In the genomic region with DNA sequence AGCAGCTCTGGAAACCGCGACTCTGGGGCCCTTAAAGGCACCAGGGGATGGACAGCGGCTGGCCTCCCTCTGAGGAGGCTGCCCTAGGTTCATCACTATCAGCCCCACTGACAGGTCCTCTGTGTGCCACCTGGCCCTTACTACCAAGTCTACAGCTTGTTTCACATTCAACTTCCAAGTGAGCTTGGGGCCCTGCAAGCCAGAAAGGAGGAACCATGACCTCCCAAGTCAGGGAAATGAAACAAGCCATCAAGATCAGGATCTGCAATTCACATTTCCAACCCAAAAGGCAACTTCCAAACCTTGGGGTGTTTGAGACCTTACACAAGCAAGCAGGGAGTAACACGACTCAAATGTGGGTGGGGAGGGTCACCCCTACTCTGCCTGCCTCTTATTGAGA, we compare ENCODE assay signal across 11 mouse cellular contexts. TPM values are rescaled to one million over a fixed set of nuclear protein-coding genes. Genes with fewer than 3 reads are reported as not detected.
DNase-seq lines count a peak whose midpoint lies in the region; ATAC-seq lines count a peak whose summit lies in the region.
"Had no signal": no experiment of that assay in that cellular context is flagged by ENCODE, and none has a peak within 500 bp of the region (broad histone marks: within the 10 kb centered on the region; RNA-seq: fewer than 3 reads in every experiment).

No protein-coding gene starts in this region.

- H3K27ac ChIP-seq in heart, embryonic 13.5 days (replicated peaks), result no peak overlapping the region
- peak overlapping the region; percentile 86; the same call in 1 of the 2 replicates for H3K27ac ChIP-seq in embryonic facial prominence, embryonic 10.5 days (replicated peaks)
- no peak overlapping the region for H3K27ac ChIP-seq in midbrain, embryonic 10.5 days (replicated peaks)
- H3K27ac ChIP-seq in liver, embryonic 11.5 days (ENCODE audit: low read depth, low read length), result no peak overlapping the region

- no peak overlapping the region; the same call in 1 of the 2 replicates for H3K9ac ChIP-seq in heart, embryonic 13.5 days
- H3K9ac ChIP-seq in liver, embryonic 11.5 days (ENCODE audit: low read depth, low read length), result no peak overlapping the region

- no peak overlapping the region for H3K4me3 ChIP-seq in heart, embryonic 13.5 days
- H3K4me3 ChIP-seq in embryonic facial prominence, embryonic 10.5 days, result peak overlapping the region; percentile 71
- peak overlapping the region; percentile 66 for H3K4me3 ChIP-seq in midbrain, embryonic 10.5 days
- no peak overlapping the region for H3K4me3 ChIP-seq in liver, embryonic 11.5 days (ENCODE audit: low read depth, low read length)

- intact Hi-C loops in heart, postnatal 10 days (cut with DNase I), result no loop called here

- H3K4me2 ChIP-seq in heart, embryonic 13.5 days, result peak overlapping the region; percentile 76
- H3K4me2 ChIP-seq in liver, embryonic 11.5 days, result no peak overlapping the region

- no peak for ATAC-seq in heart, embryonic 13.5 days (ENCODE audit: extremely low read depth, insufficient number of reproducible peaks, low FRiP score, low TSS enrichment)
- ATAC-seq in granulocyte monocyte progenitor cell, adult 5-6 weeks (replicated peaks; ENCODE audit: poor library complexity, severe bottlenecking), result peak; percentile 74
- no peak for ATAC-seq in inflammation-experienced regulatory T-cells, adult 6 months
- no peak for ATAC-seq in liver, embryonic 11.5 days (replicated peaks; ENCODE audit: low FRiP score)

- H3K27me3 ChIP-seq in heart, embryonic 13.5 days (replicated peaks), result peaks cover 21% of the 10 kb centered on the region
- peaks cover 20% of the 10 kb centered on the region for H3K27me3 ChIP-seq in embryonic facial prominence, embryonic 10.5 days (replicated peaks; ENCODE audit: low read depth, poor library complexity, severe bottlenecking)
- peaks cover 39% of the 10 kb centered on the region for H3K27me3 ChIP-seq in midbrain, embryonic 10.5 days (ENCODE audit: low read depth, poor library complexity, severe bottlenecking)
- peaks cover 22% of the 10 kb centered on the region for H3K27me3 ChIP-seq in liver, embryonic 11.5 days (replicated peaks; ENCODE audit: control insufficient read depth, insufficient read depth, low read length)

- no peak for DNase-seq in heart, postnatal 10 days
- DNase-seq in embryonic facial prominence, embryonic 10.5 days (ENCODE audit: low spot score), result no peak
- no peak for DNase-seq in midbrain, embryonic 10.5 days (ENCODE audit: low spot score)
- no peak for DNase-seq in spleen, adult 12 weeks (ENCODE audit: low spot score)
- DNase-seq in liver, embryonic 11.5 days (ENCODE audit: low spot score), result no peak
- DNase-seq: heart, adult 18-20 months; layer of hippocampus, adult 9-11 months; lung, postnatal 10 days had no signal

- 34% methylated on average over 4 of the region's 4 CpGs for WGBS in heart, embryonic 13.5 days
- 60% methylated on average over 4 of the region's 4 CpGs for WGBS in embryonic facial prominence, embryonic 10.5 days
- 54% methylated on average over 4 of the region's 4 CpGs for WGBS in midbrain, embryonic 10.5 days
- 54% methylated on average over 4 of the region's 4 CpGs for WGBS in liver, embryonic 11.5 days

- peaks cover 7% of the 10 kb centered on the region for H3K36me3 ChIP-seq in heart, embryonic 13.5 days
- H3K36me3 ChIP-seq in embryonic facial prominence, embryonic 10.5 days (replicated peaks), result peaks cover 32% of the 10 kb centered on the region
- H3K36me3 ChIP-seq in midbrain, embryonic 10.5 days, result peaks cover 14% of the 10 kb centered on the region
- no peaks in the 10 kb centered on the region for H3K36me3 ChIP-seq in liver, embryonic 11.5 days (ENCODE audit: control insufficient read depth, insufficient read depth, low read length)

- H3K4me1 ChIP-seq in heart, embryonic 13.5 days, result peaks cover 34% of the 10 kb centered on the region
- H3K4me1 ChIP-seq in embryonic facial prominence, embryonic 10.5 days, result peaks cover 38% of the 10 kb centered on the region
- peaks cover 36% of the 10 kb centered on the region for H3K4me1 ChIP-seq in midbrain, embryonic 10.5 days
- H3K4me1 ChIP-seq in liver, embryonic 11.5 days (replicated peaks; ENCODE audit: control insufficient read depth, insufficient read depth, low read length), result no peaks in the 10 kb centered on the region

- H3K9me3 ChIP-seq in heart, embryonic 13.5 days, result no peaks in the 10 kb centered on the region
- H3K9me3 ChIP-seq in embryonic facial prominence, embryonic 10.5 days, result no peaks in the 10 kb centered on the region
- H3K9me3 ChIP-seq in midbrain, embryonic 10.5 days (replicated peaks), result no peaks in the 10 kb centered on the region
- no peaks in the 10 kb centered on the region for H3K9me3 ChIP-seq in liver, embryonic 11.5 days (ENCODE audit: control insufficient read depth, low read length)

RNA-seq across cellular contexts. Expression of a gene that starts 40.7 kb away (rescaled TPM):
- not detected in 2 replicates for polyA plus RNA-seq in heart, embryonic 13.5 days (2015; fragmentation: Nextera tagmentation; extraction: Ambion mirVana)
- total RNA-seq in heart, postnatal 10 days (2021), result not detected
- not detected in 2 replicates for polyA plus RNA-seq in embryonic facial prominence, embryonic 10.5 days (2016; fragmentation: Nextera tagmentation; extraction: Ambion mirVana)
- total RNA-seq in granulocyte monocyte progenitor cell, adult 5-6 weeks (2014; fragmentation: Nextera tagmentation), result not detected in 2 replicates
- total RNA-seq in granulocyte monocyte progenitor cell, adult 5-6 weeks (2017), result not detected in 2 replicates
- not detected in 2 replicates for polyA plus RNA-seq in midbrain, embryonic 10.5 days (2016; fragmentation: Nextera tagmentation; extraction: Ambion mirVana)
- under 1 TPM in 1 of 3 experiments, not detected in 2; 0.49 TPM for polyA plus RNA-seq in inflammation-experienced regulatory T-cells, adult 6 months (2017; shearing (Covaris generic))
- not detected in 2 replicates for polyA plus RNA-seq in liver, embryonic 11.5 days (2014; fragmentation: Nextera tagmentation; extraction: Ambion mirVana)
- total RNA-seq: heart, adult 18-20 months had no signal

RNA-seq across cellular contexts. Expression of a gene that starts 42.3 kb away (rescaled TPM):
- polyA plus RNA-seq in heart, embryonic 13.5 days (2015; fragmentation: Nextera tagmentation; extraction: Ambion mirVana), result 0.51 and 0.88 TPM in 2 replicates
- total RNA-seq in heart, postnatal 10 days (2021), result not detected
- polyA plus RNA-seq in embryonic facial prominence, embryonic 10.5 days (2016; fragmentation: Nextera tagmentation; extraction: Ambion mirVana), result 0.87 and 0.95 TPM in 2 replicates
- not detected in 2 replicates for total RNA-seq in granulocyte monocyte progenitor cell, adult 5-6 weeks (2014; fragmentation: Nextera tagmentation)
- total RNA-seq in granulocyte monocyte progenitor cell, adult 5-6 weeks (2017), result not detected in 2 replicates
- 0.62 and 0.73 TPM in 2 replicates for polyA plus RNA-seq in midbrain, embryonic 10.5 days (2016; fragmentation: Nextera tagmentation; extraction: Ambion mirVana)
- polyA plus RNA-seq in inflammation-experienced regulatory T-cells, adult 6 months (2017; shearing (Covaris generic)), result not detected
- 0.14 and 0.29 TPM in 2 replicates for polyA plus RNA-seq in liver, embryonic 11.5 days (2014; fragmentation: Nextera tagmentation; extraction: Ambion mirVana)
- total RNA-seq: heart, adult 18-20 months had no signal

Comparison
In these comparisons a context has a peak if more than half of its experiments do, and no peak if none do; other contexts are left out.
1. H3K4me3 ChIP-seq: peak in embryonic facial prominence, embryonic 10.5 days (single experiment) and midbrain, embryonic 10.5 days (single experiment); none in heart, embryonic 13.5 days (single experiment) and liver, embryonic 11.5 days (single experiment).